Mouse (Mus musculus) CD4-positive, CD25-positive, alpha-beta regulatory T cell, adult 9 weeks (primary cell): ENCODE results near the gene 2310022A10Rik. TPM values are rescaled to one million over a fixed set of nuclear protein-coding genes. Genes with fewer than 3 reads are reported as not detected.

Experiments
- polyA plus RNA-seq: library from polyadenylated mRNA; unstranded; fragments of 100-300 nt; shearing (Covaris generic); gene quantifications from one replicate; pipeline ENCODE4 v1.2.1, GENCODE M21; 2017

Gene 2310022A10Rik
- 32.6 TPM for polyA plus RNA-seq

GRCm38 (mm10) chr7:27552931-27553513, at the start of gene 2310022A10Rik, which contains the start of gene Pld3:
TSS of gene 2310022A10Rik (plus strand) at chr7:27553233.
TSS of gene Pld3 (minus strand) at chr7:27553218.

GRCm38 (mm10) chr7:27522967-27523366, 30.1 kb upstream of the 2310022A10Rik start, which contains the start of gene Hipk4:
TSS of gene Hipk4 (plus strand) at chr7:27523267.

GRCm38 (mm10) chr7:27591266-27592216, 38.5 kb downstream of the 2310022A10Rik start, which contains the start of gene Akt2:
TSS of gene Akt2 (plus strand) at chr7:27591552.

Other genes starting within 250 kb of the 2310022A10Rik start
- gene Ltbp4, start 215.5 kb upstream of the 2310022A10Rik start, polyA plus RNA-seq: 0.55 TPM
- gene Shkbp1, start 197.2 kb upstream of the 2310022A10Rik start, polyA plus RNA-seq: 101 TPM
- 1.2 TPM for gene Gm20479, start 195.8 kb upstream of the 2310022A10Rik start, polyA plus RNA-seq
- gene Sptbn4, start 105.5 kb upstream of the 2310022A10Rik start, polyA plus RNA-seq: 0.33 TPM
- gene Blvrb, start 105.3 kb upstream of the 2310022A10Rik start, polyA plus RNA-seq: 16.2 TPM
- 61.8 TPM for gene Sertad3, start 79.5 kb upstream of the 2310022A10Rik start, polyA plus RNA-seq
- gene Sertad1, start 66.3 kb upstream of the 2310022A10Rik start, polyA plus RNA-seq: 95.7 TPM
- gene Prx, start 53.9 kb upstream of the 2310022A10Rik start, polyA plus RNA-seq: 0.61 TPM
- gene Hipk4, start 30.0 kb upstream of the 2310022A10Rik start, polyA plus RNA-seq: 0.12 TPM
- 194 TPM for gene Pld3, start within 50 bp of the 2310022A10Rik start, polyA plus RNA-seq
- 96.3 TPM for gene Akt2, start 38.3 kb downstream of the 2310022A10Rik start, polyA plus RNA-seq
- gene Ttc9b, start 100.7 kb downstream of the 2310022A10Rik start, polyA plus RNA-seq: not detected
- gene Map3k10, start 121.4 kb downstream of the 2310022A10Rik start, polyA plus RNA-seq: 1.7 TPM
- gene Zfp607b, start 136.1 kb downstream of the 2310022A10Rik start, polyA plus RNA-seq: 8.0 TPM
- 23.6 TPM for gene Zfp60, start 178.2 kb downstream of the 2310022A10Rik start, polyA plus RNA-seq